Mouse (Mus musculus) spleen, embryonic (tissue): ENCODE results near the gene E330021D16Rik.

Experiments used
- CTCF ChIA-PET: fragments of 350-600 bp; sonication (Branson Sonifier 250); formaldehyde crosslinking; loops from one replicate; lab custom pipeline; 2022; lab: Charles Lee

Gene E330021D16Rik

GRCm38 (mm10) chr6:136422084-136422853, 6.9 kb upstream of the E330021D16Rik start:
- CTCF ChIA-PET, result interaction anchor here (0.6 to 4.1 kb wide), 7 partner anchors 100 to 226 kb away, joined by 3 to 32 read pairs (median 3); no protein-coding TSS in a partner anchor

GRCm38 (mm10) chr6:136421059-136421458, 5.7 kb upstream of the E330021D16Rik start:
- CTCF ChIA-PET, result interaction anchor here (0.6 to 4.1 kb wide), 4 partner anchors 45 to 137 kb away, joined by 3 to 32 read pairs (median 5); no protein-coding TSS in a partner anchor

GRCm38 (mm10) chr6:136418889-136419835, 3.8 kb upstream of the E330021D16Rik start:
- CTCF ChIA-PET, result no interaction called here

- CTCF ChIA-PET, result no interaction called here
Measured at GRCm38 (mm10) chr6:136418333-136418848, 3.0 kb upstream of the E330021D16Rik start.

GRCm38 (mm10) chr6:136417864-136418263, 2.5 kb upstream of the E330021D16Rik start:
- CTCF ChIA-PET, result no interaction called here

GRCm38 (mm10) chr6:136413856-136414362, 1.5 kb downstream of the E330021D16Rik start:
- CTCF ChIA-PET, result no interaction called here

- CTCF ChIA-PET, result no interaction called here
Measured at GRCm38 (mm10) chr6:136407608-136408192, 7.7 kb downstream of the E330021D16Rik start.

GRCm38 (mm10) chr6:136396860-136397259, 18.5 kb downstream of the E330021D16Rik start:
- CTCF ChIA-PET, result interaction anchor here (0.6 kb wide), 1 partner anchor 182 kb away, joined by 5 read pairs; no protein-coding TSS in a partner anchor

GRCm38 (mm10) chr6:136390262-136390661, 25.1 kb downstream of the E330021D16Rik start:
- CTCF ChIA-PET, result no interaction called here

GRCm38 (mm10) chr6:136385287-136385686, 30.1 kb downstream of the E330021D16Rik start:
- CTCF ChIA-PET, result no interaction called here

GRCm38 (mm10) chr6:136383218-136383617, 32.2 kb downstream of the E330021D16Rik start:
- CTCF ChIA-PET, result no interaction called here

- CTCF ChIA-PET, result no interaction called here
Measured at GRCm38 (mm10) chr6:136376097-136376496, 39.3 kb downstream of the E330021D16Rik start.

GRCm38 (mm10) chr6:136364430-136365098, 50.8 kb downstream of the E330021D16Rik start:
- CTCF ChIA-PET, result no interaction called here

- CTCF ChIA-PET, result no interaction called here
Measured at GRCm38 (mm10) chr6:136364008-136364407, 51.4 kb downstream of the E330021D16Rik start.

GRCm38 (mm10) chr6:136363313-136363712, 52.1 kb downstream of the E330021D16Rik start:
- CTCF ChIA-PET, result no interaction called here

GRCm38 (mm10) chr6:136358471-136358870, 56.9 kb downstream of the E330021D16Rik start:
- CTCF ChIA-PET, result no interaction called here

GRCm38 (mm10) chr6:136353399-136354184, 61.8 kb downstream of the E330021D16Rik start:
- CTCF ChIA-PET, result no interaction called here
